Comparison of ENCODE assay signal across 12 mouse cellular contexts in genomic region chr6:54251401-54252191, GRCm38 (mm10).
DNase-seq lines count a peak whose midpoint lies in the region; TF ChIP-seq lines count a peak whose summit lies in the region.
"Had no signal": no experiment of that assay in that cellular context is flagged by ENCODE, and none has a peak within 500 bp of the region (broad histone marks: within the 10 kb centered on the region; RNA-seq: fewer than 3 reads in every experiment).

No protein-coding gene starts in this region.

- 62% methylated on average over 17 of the region's 17 CpGs for WGBS in kidney, adult 2 months
- 40% methylated on average over 17 of the region's 17 CpGs for WGBS in limb, embryonic 10.5 days
- WGBS in heart, embryonic 10.5 days = 63% methylated on average over 17 of the region's 17 CpGs

- no peak for TF ChIP-seq CTCF in kidney, adult 2 months (conservative IDR thresholded peaks at IDR 0.05; ENCODE audit: insufficient read depth, insufficient read length, low read depth, low read length)
- TF ChIP-seq CTCF in layer of hippocampus, adult 2 months (conservative IDR thresholded peaks at IDR 0.05) = no peak

- no peak for TF ChIP-seq POLR2A in kidney, adult 2 months (IDR thresholded peaks at IDR 0.05; ENCODE audit: low read depth, low read length)

- no peak overlapping the region for H3K4me3 ChIP-seq in kidney, adult 2 months (ENCODE audit: insufficient read depth, low read depth, low read length)
- H3K4me3 ChIP-seq in limb, embryonic 10.5 days = no peak overlapping the region
- H3K4me3 ChIP-seq in layer of hippocampus, adult 2 months = no peak overlapping the region
- no peak overlapping the region for H3K4me3 ChIP-seq in heart, embryonic 10.5 days
- H3K4me3 ChIP-seq: megakaryocyte, embryonic 14.5 days had no signal

- no peaks in the 10 kb centered on the region for H3K4me1 ChIP-seq in kidney, adult 2 months (ENCODE audit: control insufficient read depth, insufficient read depth, low read length)
- peaks cover 75% of the 10 kb centered on the region for H3K4me1 ChIP-seq in limb, embryonic 10.5 days
- peaks cover 33% of the 10 kb centered on the region for H3K4me1 ChIP-seq in heart, embryonic 10.5 days

- H3K9me3 ChIP-seq in limb, embryonic 10.5 days (replicated peaks) = no peaks in the 10 kb centered on the region
- no peaks in the 10 kb centered on the region for H3K9me3 ChIP-seq in heart, embryonic 10.5 days
- H3K9me3 ChIP-seq: megakaryocyte, embryonic 14.5 days had no signal

- no peaks in the 10 kb centered on the region for H3K36me3 ChIP-seq in kidney, adult 2 months (ENCODE audit: control insufficient read depth, insufficient read depth, low read length)
- no peaks in the 10 kb centered on the region for H3K36me3 ChIP-seq in limb, embryonic 10.5 days
- H3K36me3 ChIP-seq in heart, embryonic 10.5 days = no peaks in the 10 kb centered on the region

- DNase-seq in kidney, adult 2 months = peak; percentile 79
- no peak for DNase-seq in kidney, adult 18-20 months
- DNase-seq in embryo, embryonic 10 days (ENCODE audit: low spot score) = peak; percentile 81
- no peak for DNase-seq in limb, embryonic 10.5 days (ENCODE audit: low spot score)
- DNase-seq in lung, postnatal 25 days (ENCODE audit: low spot score) = peak; percentile 48
- DNase-seq in layer of hippocampus, adult 9-11 months = no peak
- DNase-seq in layer of hippocampus, adult 2 months (ENCODE audit: low spot score in 2 of 2) = no peak
- DNase-seq in heart, embryonic 10.5 days (ENCODE audit: low spot score) = no peak
- DNase-seq: cerebellum, adult 11 months; left cerebral cortex, postnatal 4 days; thymus, postnatal 14 days had no signal

- H3K27ac ChIP-seq in kidney, adult 2 months (ENCODE audit: insufficient read depth, low read depth, low read length) = no peak overlapping the region
- peak overlapping the region; percentile 61 for H3K27ac ChIP-seq in limb, embryonic 10.5 days
- H3K27ac ChIP-seq in layer of hippocampus, adult 2 months = no peak overlapping the region
- H3K27ac ChIP-seq in heart, embryonic 10.5 days = no peak overlapping the region

- no peaks in the 10 kb centered on the region for H3K27me3 ChIP-seq in kidney, adult 2 months (replicated peaks; ENCODE audit: control insufficient read depth, insufficient read depth, low read length)
- H3K27me3 ChIP-seq in limb, embryonic 10.5 days (ENCODE audit: low read depth, poor library complexity, severe bottlenecking) = no peaks in the 10 kb centered on the region
- H3K27me3 ChIP-seq in heart, embryonic 10.5 days (ENCODE audit: insufficient read depth, poor library complexity, severe bottlenecking) = no peaks in the 10 kb centered on the region
- H3K27me3 ChIP-seq: megakaryocyte, embryonic 14.5 days had no signal

Comparison
In these comparisons a context has a peak if more than half of its experiments do, and no peak if none do; other contexts are left out.
1. DNase-seq: peak in kidney, adult 2 months (single experiment), embryo, embryonic 10 days (single experiment) and lung, postnatal 25 days (single experiment); none in kidney, adult 18-20 months (single experiment), limb, embryonic 10.5 days (single experiment), layer of hippocampus, adult 9-11 months (single experiment), layer of hippocampus, adult 2 months (0 of 2) and heart, embryonic 10.5 days (single experiment).